Mouse (Mus musculus) heart, embryonic 13.5 days (tissue): ENCODE data around the gene Ppp1r12b. TPM values are rescaled to one million over a fixed set of nuclear protein-coding genes. Genes with fewer than 3 reads are reported as not detected.

Experiments used
- ATAC-seq: fragments of 200-750 bp; cut with Nextera tagmentation; 2 replicates; pipeline ENCODE4 v1.8.0; 2017; ENCODE audit warnings: moderate TSS enrichment; ENCODE audit not compliant: insufficient number of reproducible peaks, low FRiP score, low TSS enrichment; ENCODE audit errors: extremely low read depth
- H3K27ac ChIP-seq: fragments of 300-500 bp; sonication (generic); replicated peaks from 2 replicates; pipeline ENCODE4 v1.5.1; 2015; ENCODE audit warnings: moderate library complexity, mild to moderate bottlenecking, inconsistent platforms
- H3K27me3 ChIP-seq: fragments of 300-500 bp; sonication (generic); replicated peaks from 2 replicates; pipeline ENCODE4 v1.6.1; 2015; ENCODE audit warnings: mild to moderate bottlenecking, inconsistent platforms
- H3K36me3 ChIP-seq: fragments of 300-500 bp; sonication (generic); 2 replicates; pipeline ENCODE4 v1.6.1; 2015; ENCODE audit warnings: mild to moderate bottlenecking, inconsistent platforms
- H3K4me1 ChIP-seq: fragments of 300-500 bp; sonication (generic); 2 replicates; pipeline ENCODE4 v1.6.1; 2015; ENCODE audit warnings: inconsistent platforms
- H3K4me2 ChIP-seq: fragments of 300-500 bp; sonication (generic); 2 replicates; pipeline ENCODE4 v1.6.1; 2015; ENCODE audit warnings: inconsistent platforms, mild to moderate bottlenecking, moderate library complexity
- H3K4me3 ChIP-seq: fragments of 300-500 bp; sonication (generic); 2 replicates; pipeline ENCODE4 v1.5.1; 2015; ENCODE audit warnings: moderate library complexity, mild to moderate bottlenecking, inconsistent platforms
- H3K9ac ChIP-seq: fragments of 300-500 bp; sonication (generic); 2 replicates; pipeline ENCODE4 v1.6.1; 2015; ENCODE audit warnings: inconsistent platforms, mild to moderate bottlenecking, moderate library complexity
- H3K9me3 ChIP-seq: fragments of 300-500 bp; sonication (generic); 2 replicates; pipeline ENCODE4 v1.6.1; 2016; ENCODE audit warnings: inconsistent platforms
- WGBS: fragments of 180-500 bp; shearing (Covaris S2); methylation state at CpG from one replicate; pipeline ENCODE4 v1.1.7; 2015; ENCODE audit warnings: mixed read lengths; 5-methylcytosine and 5-hydroxymethylcytosine counted together
- polyA plus RNA-seq: library from polyadenylated mRNA; unstranded; fragments of >200 nt; fragmentation: Nextera tagmentation; extraction: Ambion mirVana; gene quantifications from 2 replicates; pipeline ENCODE4 v1.2.1, GENCODE M21; 2015

Ppp1r12b gene
- polyA plus RNA-seq, 1 experiment from 2014 or later: 20.3 TPM

DNA sequence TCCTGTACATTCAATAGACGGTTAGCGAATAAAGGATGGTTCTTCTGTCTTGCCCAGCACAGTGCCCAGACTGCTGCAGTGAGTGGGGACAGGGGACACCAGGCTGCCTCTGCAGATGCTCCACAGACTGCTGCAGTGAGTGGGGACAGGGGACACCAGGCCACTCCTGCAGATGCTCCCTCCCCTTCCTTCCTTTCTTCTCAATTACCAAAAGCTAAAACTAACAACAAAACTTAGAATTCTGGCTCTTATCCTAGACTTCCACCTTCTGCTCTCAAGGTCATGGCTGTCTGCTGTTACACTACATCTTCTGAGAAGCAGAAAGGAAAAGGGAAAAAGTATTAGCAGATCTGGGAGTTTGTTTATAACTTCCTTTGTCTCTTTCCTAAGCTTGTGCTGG lies 181.5 kb downstream of the Ppp1r12b start:
- H3K27ac ChIP-seq: peak overlapping the region; percentile 77
- H3K4me1 ChIP-seq: peaks cover 66% of the 10 kb centered on the region
- H3K9ac ChIP-seq: no peak overlapping the region
- H3K27me3 ChIP-seq: no peaks in the 10 kb centered on the region
- H3K4me2 ChIP-seq: no peak overlapping the region
- WGBS: 71% methylated on average over 2 of the region's 2 CpGs
- H3K9me3 ChIP-seq: no peaks in the 10 kb centered on the region
- H3K4me3 ChIP-seq: no peak overlapping the region
- peaks cover 75% of the 10 kb centered on the region for H3K36me3 ChIP-seq
- no peak for ATAC-seq

DNA sequence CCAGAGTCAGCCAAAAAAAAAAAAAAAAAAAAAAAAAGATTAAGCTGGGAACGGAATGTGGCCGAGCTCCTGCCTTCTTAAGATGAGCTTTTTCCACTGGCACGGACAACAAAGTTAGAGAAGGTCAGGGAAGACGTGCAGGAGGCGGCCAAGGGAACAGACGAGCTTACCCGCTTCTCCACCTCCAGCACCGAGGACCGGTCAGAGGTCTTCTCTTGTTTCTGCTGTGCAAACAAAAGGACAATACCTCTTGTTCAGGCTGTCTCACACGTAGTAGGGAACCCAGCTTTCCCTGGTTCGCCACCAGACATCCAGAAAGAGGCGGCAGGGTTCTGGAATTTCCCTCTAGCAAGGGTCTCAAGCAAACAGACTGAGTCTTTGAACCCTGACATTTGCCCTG lies 182.5 kb downstream of the Ppp1r12b start:
- peaks cover 85% of the 10 kb centered on the region for H3K36me3 ChIP-seq
- H3K9ac ChIP-seq: no peak overlapping the region
- 68% methylated on average over 12 of the region's 12 CpGs for WGBS

DNA sequence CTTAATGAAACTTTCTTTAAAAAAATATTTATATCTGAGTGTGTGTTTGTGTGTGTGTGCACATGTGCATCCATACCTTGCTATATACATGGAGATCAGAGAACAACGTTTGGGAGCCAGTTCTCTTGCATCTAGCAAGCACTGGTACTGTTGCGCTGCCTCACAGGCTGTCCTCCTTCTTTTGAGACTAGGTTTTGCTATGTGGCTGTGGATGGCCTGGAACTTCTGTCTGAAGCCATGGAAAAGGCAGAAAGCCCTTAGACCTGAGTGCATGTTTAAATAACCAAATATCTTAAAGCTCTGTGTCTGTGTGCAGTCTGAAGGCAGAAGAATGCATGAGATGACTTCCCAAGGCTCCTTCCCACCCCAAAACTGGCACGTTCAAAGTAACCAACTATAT lies 182.9 kb downstream of the Ppp1r12b start:
- H3K27me3 ChIP-seq: no peaks in the 10 kb centered on the region
- H3K27ac ChIP-seq: peak overlapping the region; percentile 77; the same call in 1 of the 2 replicates
- peaks cover 60% of the 10 kb centered on the region for H3K4me1 ChIP-seq
- WGBS: 76% methylated on average over 3 of the region's 3 CpGs
- ATAC-seq: no peak
- no peak overlapping the region for H3K4me3 ChIP-seq
- H3K4me2 ChIP-seq: no peak overlapping the region
- no peak overlapping the region for H3K9ac ChIP-seq
- no peaks in the 10 kb centered on the region for H3K9me3 ChIP-seq
- peaks cover 90% of the 10 kb centered on the region for H3K36me3 ChIP-seq

More for the DNA sequence above, 182.5 kb downstream of the Ppp1r12b start:
- Histone ChIP-seq H3K9me3 (no peaks in the 10 kb centered on the region), H3K4me3 (no peak overlapping the region), H3K27me3 (no peaks in the 10 kb centered on the region), H3K4me1 (peaks cover 65% of the 10 kb centered on the region), H3K4me2 (no peak overlapping the region), H3K27ac (peak overlapping the region; percentile 77)
- ATAC-seq: no peak

DNA sequence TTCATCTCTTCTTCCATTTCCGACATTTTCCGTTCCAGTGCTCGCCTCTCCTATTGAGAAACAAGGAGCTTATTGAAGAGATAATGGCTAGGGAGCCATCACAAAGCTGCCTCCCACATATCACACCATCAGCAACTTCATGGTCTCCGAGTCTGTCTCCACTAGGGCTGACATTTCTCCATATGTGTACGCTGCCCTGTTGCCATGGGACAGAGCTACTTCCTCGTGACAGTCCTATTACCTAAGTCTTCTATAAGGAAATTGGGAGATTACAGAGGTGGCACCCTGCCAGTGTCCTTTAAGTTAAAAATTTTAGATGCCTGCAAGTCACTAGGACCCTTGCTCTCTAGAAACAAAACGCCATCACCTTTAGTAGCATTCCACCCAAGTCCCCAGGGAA lies 183.7 kb downstream of the Ppp1r12b start:
- peaks cover 95% of the 10 kb centered on the region for H3K36me3 ChIP-seq
- no peaks in the 10 kb centered on the region for H3K9me3 ChIP-seq
- no peak overlapping the region for H3K4me3 ChIP-seq
- H3K9ac ChIP-seq: no peak overlapping the region
- H3K27me3 ChIP-seq: no peaks in the 10 kb centered on the region
- peak overlapping the region; percentile 81 for H3K27ac ChIP-seq
- ATAC-seq: no peak
- 77% methylated on average over 7 of the region's 7 CpGs for WGBS
- H3K4me2 ChIP-seq: no peak overlapping the region
- peaks cover 52% of the 10 kb centered on the region for H3K4me1 ChIP-seq

DNA sequence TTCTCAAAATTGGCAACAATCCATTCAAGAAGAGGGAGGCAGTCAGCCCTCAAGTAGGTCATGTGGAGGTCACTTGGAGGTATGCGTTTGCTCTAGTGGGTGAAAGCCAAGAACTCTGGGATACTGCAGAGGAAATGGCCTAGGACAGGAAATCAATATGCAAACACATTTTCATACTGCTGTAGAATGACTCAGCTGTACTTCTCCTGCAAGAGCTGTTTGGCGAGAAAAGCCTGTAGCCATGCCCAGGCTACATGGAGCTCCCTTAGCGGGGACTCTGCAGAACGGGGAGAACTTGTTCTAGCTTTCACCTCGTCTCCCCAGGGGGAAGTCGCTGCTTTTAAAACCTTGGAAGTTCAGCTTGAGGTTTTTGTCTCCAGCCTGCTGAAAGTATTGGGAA lies 184.4 kb downstream of the Ppp1r12b start:
- Histone ChIP-seq H3K9ac (no peak overlapping the region), H3K4me1 (peaks cover 50% of the 10 kb centered on the region), H3K4me2 (no peak overlapping the region), H3K9me3 (no peaks in the 10 kb centered on the region), H3K27ac (peak overlapping the region; percentile 81), H3K4me3 (no peak overlapping the region), H3K36me3 (peaks cover 97% of the 10 kb centered on the region), H3K27me3 (no peaks in the 10 kb centered on the region)
- no peak for ATAC-seq
- 61% methylated on average over 6 of the region's 6 CpGs for WGBS

DNA sequence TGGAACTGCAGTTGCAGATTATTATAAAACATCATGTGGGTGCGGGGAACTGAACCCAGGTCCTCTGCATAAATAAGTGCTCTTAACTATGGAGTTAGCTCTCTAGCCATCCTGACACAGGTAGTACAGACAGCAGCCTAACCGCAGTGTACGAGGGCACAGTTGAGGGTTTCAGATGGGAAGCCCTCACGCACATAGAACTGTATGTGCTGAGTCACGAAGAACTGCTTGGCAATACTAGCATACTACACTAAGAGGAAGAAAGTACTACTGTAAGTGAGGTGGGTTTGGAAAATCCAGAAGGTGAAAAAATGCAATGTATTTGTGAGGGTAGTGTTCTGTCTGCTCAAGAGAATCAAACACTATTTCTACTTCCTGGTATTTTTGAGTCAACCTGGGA lies 185.4 kb downstream of the Ppp1r12b start:
- Histone ChIP-seq H3K4me1 (peaks cover 44% of the 10 kb centered on the region), H3K4me2 (no peak overlapping the region), H3K4me3 (no peak overlapping the region), H3K9ac (no peak overlapping the region), H3K36me3 (peaks cover 96% of the 10 kb centered on the region), H3K9me3 (no peaks in the 10 kb centered on the region), H3K27me3 (no peaks in the 10 kb centered on the region), H3K27ac (no peak overlapping the region)
- ATAC-seq: no peak
- 95% methylated on average over 5 of the region's 5 CpGs for WGBS

DNA sequence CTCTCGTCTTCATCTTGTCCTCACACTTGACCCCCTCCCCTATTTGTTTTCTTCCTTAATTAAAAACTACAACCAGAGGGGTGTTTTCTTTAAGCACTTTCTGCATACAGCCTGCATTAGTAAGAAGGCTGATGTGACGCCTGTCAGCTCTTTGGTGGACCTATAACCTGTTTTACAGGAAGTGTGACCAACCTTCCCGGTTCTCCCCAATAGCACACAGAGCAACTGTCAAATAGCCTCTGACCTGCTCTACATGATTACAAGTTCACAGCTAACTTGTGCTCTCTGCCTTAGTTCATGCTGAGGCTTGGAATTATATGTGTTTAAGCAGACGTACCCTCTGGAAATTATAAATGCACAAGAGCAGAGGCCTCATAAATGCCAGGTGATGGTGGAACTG lies 189.3 kb downstream of the Ppp1r12b start:
- Histone ChIP-seq H3K4me3 (no peak overlapping the region), H3K9me3 (no peaks in the 10 kb centered on the region), H3K4me1 (peaks cover 22% of the 10 kb centered on the region), H3K27me3 (no peaks in the 10 kb centered on the region), H3K36me3 (peaks cover 89% of the 10 kb centered on the region), H3K27ac (no peak overlapping the region), H3K9ac (no peak overlapping the region), H3K4me2 (no peak overlapping the region)
- ATAC-seq: no peak
- 78% methylated on average over 4 of the region's 4 CpGs for WGBS

DNA sequence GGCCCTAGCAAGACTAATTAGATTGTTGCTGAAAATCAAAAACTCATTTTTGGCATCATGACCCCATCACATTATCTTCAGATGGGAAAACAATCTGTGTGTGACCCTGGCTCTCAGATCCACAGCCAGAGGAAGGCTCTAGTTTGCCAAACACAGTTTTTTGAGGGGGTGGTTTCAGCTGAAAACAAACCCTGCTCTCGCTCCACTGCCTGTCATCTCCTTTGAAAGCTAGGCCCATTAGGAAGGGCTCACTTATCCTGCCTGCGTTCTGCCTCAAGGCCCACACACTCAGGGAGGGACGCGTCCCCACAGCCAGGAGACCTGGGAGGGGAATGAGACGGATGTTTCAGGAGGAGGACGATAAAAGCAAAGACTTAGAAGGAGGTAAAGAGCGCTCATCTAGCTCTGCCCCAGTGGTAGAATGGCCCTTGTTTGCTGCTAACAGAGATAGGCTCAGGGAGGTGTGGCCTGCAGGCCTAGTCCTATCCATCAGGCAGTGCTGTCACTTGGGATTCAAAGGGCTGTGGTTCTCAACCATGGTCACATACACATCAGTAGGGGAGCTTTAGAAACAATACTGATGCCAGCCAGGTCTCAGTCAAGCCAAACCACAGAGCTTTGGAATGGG lies 190.8 kb downstream of the Ppp1r12b start:
- H3K36me3 ChIP-seq: peaks cover 92% of the 10 kb centered on the region
- H3K4me1 ChIP-seq: peaks cover 19% of the 10 kb centered on the region; the same call in 1 of the 2 replicates
- no peak overlapping the region for H3K4me3 ChIP-seq
- 58% methylated on average over 7 of the region's 7 CpGs for WGBS
- no peak overlapping the region for H3K4me2 ChIP-seq
- peak overlapping the region; percentile 51 for H3K27ac ChIP-seq
- peak overlapping the region; percentile 47; the same call in 1 of the 2 replicates for H3K9ac ChIP-seq
- no peaks in the 10 kb centered on the region for H3K9me3 ChIP-seq
- H3K27me3 ChIP-seq: no peaks in the 10 kb centered on the region
- ATAC-seq: no peak

DNA sequence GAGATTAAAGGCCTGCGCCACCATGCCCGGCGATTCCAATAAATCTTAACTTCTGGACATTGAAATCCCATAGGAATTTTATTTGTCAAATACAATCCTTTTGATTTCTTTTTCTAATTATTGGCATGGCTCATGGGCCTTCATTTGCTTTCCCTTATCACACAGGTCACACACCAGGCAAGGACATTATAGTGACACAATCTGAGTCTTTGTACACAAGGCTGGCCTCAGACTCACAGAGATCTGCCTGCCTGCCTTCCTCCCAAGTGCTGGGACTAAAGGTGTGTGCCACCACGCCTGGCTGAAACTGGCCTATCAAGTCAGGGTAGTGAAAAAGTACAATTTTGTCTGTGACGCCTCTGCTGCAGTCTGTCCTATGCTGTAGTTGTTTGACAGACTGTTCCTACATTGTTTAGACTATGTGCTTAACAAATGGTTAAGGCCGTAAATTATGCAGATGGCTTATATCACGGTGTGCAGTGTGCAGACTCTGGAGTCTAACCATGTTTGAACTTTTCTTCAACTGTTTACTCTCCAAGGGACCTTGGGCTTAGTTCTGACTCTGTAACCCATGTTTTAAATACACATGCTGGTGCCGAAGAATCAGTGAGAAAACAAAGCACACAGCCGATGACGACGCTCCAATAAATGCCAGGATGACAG lies 191.8 kb downstream of the Ppp1r12b start:
- 83% methylated on average over 11 of the region's 11 CpGs for WGBS
- Histone ChIP-seq H3K9ac (no peak overlapping the region), H3K27me3 (no peaks in the 10 kb centered on the region), H3K4me2 (no peak overlapping the region), H3K36me3 (peaks cover 92% of the 10 kb centered on the region), H3K4me3 (no peak overlapping the region), H3K27ac (peak overlapping the region; percentile 51), H3K4me1 (peaks cover 19% of the 10 kb centered on the region; the same call in 1 of the 2 replicates), H3K9me3 (no peaks in the 10 kb centered on the region)
- ATAC-seq: no peak

DNA sequence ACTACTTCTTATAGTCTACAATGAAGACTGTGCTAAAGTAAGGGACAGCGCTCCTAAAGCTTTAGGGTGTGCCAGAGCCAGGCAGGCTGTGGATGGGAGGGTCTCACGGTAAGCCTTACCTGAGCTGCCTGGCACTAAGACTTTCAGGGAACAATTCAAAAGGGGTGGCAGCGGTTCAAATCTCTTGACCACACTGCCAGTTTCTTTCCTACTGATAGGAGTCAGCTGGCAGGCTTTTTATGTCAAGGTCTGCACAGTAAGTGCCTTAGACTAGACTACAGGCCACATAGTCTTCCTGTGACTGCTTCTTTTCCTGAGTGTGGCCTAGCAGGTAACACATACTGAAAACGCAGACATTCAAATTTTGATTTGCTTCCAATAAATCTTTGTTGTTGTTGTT lies 192.5 kb downstream of the Ppp1r12b start:
- Histone ChIP-seq H3K9ac (no peak overlapping the region), H3K4me2 (no peak overlapping the region), H3K4me1 (peaks cover 19% of the 10 kb centered on the region; the same call in 1 of the 2 replicates), H3K27ac (no peak overlapping the region), H3K9me3 (no peaks in the 10 kb centered on the region), H3K36me3 (peaks cover 92% of the 10 kb centered on the region), H3K4me3 (no peak overlapping the region), H3K27me3 (no peaks in the 10 kb centered on the region)
- no peak for ATAC-seq
- WGBS: 88% methylated on average over 4 of the region's 4 CpGs

DNA sequence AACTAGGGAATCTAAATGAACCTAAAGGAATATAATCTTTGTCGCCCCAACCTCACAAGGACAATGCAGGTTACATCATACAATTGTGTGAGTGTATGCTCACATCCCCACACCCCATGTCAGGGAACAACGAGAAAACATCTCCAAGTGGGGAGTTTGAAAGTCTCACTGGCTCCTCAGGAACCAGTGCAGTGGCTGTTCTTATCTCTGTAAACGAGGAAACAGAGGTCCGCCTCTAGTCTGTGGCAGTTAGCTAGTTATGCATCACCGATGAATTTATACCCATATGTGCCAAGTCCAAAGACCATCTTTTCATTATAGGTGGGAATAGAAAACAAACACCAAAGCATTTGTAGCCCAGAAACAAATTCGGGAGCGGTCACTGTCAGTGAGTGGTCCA lies 194.2 kb downstream of the Ppp1r12b start:
- H3K36me3 ChIP-seq: peaks cover 79% of the 10 kb centered on the region
- ATAC-seq: no peak
- H3K27ac ChIP-seq: no peak overlapping the region
- H3K4me3 ChIP-seq: no peak overlapping the region
- H3K9ac ChIP-seq: no peak overlapping the region
- H3K9me3 ChIP-seq: no peaks in the 10 kb centered on the region
- WGBS: 73% methylated on average over 7 of the region's 7 CpGs
- H3K4me1 ChIP-seq: peaks cover 25% of the 10 kb centered on the region
- no peak overlapping the region for H3K4me2 ChIP-seq
- H3K27me3 ChIP-seq: no peaks in the 10 kb centered on the region

DNA sequence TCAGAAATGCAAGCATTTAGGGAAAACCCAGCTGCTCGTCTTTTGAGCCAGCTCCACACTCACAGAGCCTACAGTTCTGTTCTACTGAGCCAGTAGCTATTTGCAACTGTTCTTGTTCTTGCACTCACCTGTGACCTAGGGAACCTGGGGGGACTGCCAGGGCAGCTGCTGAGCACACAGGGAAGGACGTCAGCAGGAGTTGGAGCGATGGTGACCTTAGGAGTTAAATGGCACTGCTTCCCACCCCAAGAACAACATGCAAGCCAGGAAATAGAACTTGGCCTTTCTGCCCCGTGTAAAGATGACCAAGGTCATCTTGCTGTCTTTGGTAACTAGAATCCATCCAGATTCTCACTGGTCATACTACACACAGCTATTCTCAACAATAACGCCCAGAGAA lies 195.1 kb downstream of the Ppp1r12b start:
- Histone ChIP-seq H3K27ac (no peak overlapping the region), H3K4me2 (no peak overlapping the region), H3K36me3 (peaks cover 70% of the 10 kb centered on the region), H3K9me3 (no peaks in the 10 kb centered on the region), H3K27me3 (no peaks in the 10 kb centered on the region), H3K4me3 (no peak overlapping the region), H3K4me1 (peaks cover 33% of the 10 kb centered on the region), H3K9ac (no peak overlapping the region)
- ATAC-seq: no peak
- 65% methylated on average over 5 of the region's 5 CpGs for whole genome bisulfite sequencing
